Comparison of ENCODE assay signal across 8 mouse cellular contexts in genomic region chr14:55857588-55857987, GRCm38 (mm10). TPM values are rescaled to one million over a fixed set of nuclear protein-coding genes. Genes with fewer than 3 reads are reported as not detected.
A peak's percentile ranks its signal among the peaks of the same experiment; 100 is the strongest.
DNase-seq lines count a peak whose midpoint lies in the region; ATAC-seq and TF ChIP-seq lines count a peak whose summit lies in the region.

No protein-coding gene starts in this region.

- intact Hi-C loops in heart, adult 2 months (cut with DNase I): no loop called here

- 0 out of 2 replicates have a peak, but pooled peaks have one; percentile 19 for TF ChIP-seq POLR2A in heart, adult 2 months (IDR thresholded peaks at IDR 0.05; ENCODE audit: insufficient read depth, low read depth, low read length)
- no peak for TF ChIP-seq POLR2A in cerebellum, adult 2 months (IDR thresholded peaks at IDR 0.05; ENCODE audit: borderline replicate concordance, insufficient read depth, low read length)

- H3K4me1 ChIP-seq in heart, adult 2 months (ENCODE audit: control insufficient read depth, insufficient read depth, low read length): peaks cover 11% of the 10 kb centered on the region
- H3K4me1 ChIP-seq in embryonic facial prominence, embryonic 11.5 days (ENCODE audit: control insufficient read depth, insufficient read depth, low read length): peaks cover 11% of the 10 kb centered on the region
- peaks cover 74% of the 10 kb centered on the region for H3K4me1 ChIP-seq in hindbrain, embryonic 13.5 days (replicated peaks)
- no peaks in the 10 kb centered on the region; the same call in 1 of the 2 replicates for H3K4me1 ChIP-seq in cerebellum, adult 2 months (ENCODE audit: control insufficient read depth, insufficient read depth, low read length)

- H3K27ac ChIP-seq in heart, adult 2 months: peak overlapping the region; percentile 12; the same call in 1 of the 2 replicates
- H3K27ac ChIP-seq in embryonic facial prominence, embryonic 11.5 days (replicated peaks; ENCODE audit: low read depth, low read length): no peak overlapping the region
- H3K27ac ChIP-seq in hindbrain, embryonic 13.5 days: no peak overlapping the region
- no peak overlapping the region for H3K27ac ChIP-seq in cerebellum, adult 2 months (ENCODE audit: insufficient read depth, low read length)

- 0 out of 2 replicates have a peak, but pooled peaks cover 3% of the 10 kb centered on the region for H3K79me2 ChIP-seq in heart, adult 2 months (replicated peaks; ENCODE audit: control insufficient read depth, insufficient read depth, low read length)

- H3K9ac ChIP-seq in heart, adult 2 months (ENCODE audit: low read depth, low read length): peak overlapping the region; percentile 14; the same call in 1 of the 2 replicates
- H3K9ac ChIP-seq in embryonic facial prominence, embryonic 11.5 days (replicated peaks; ENCODE audit: low read length): no peak overlapping the region
- 0 out of 2 replicates have a peak overlapping the region, but pooled peaks have one; percentile 43 for H3K9ac ChIP-seq in hindbrain, embryonic 13.5 days

- no peak for TF ChIP-seq CTCF in heart, adult 2 months (IDR thresholded peaks at IDR 0.05)
- TF ChIP-seq CTCF in cerebellum, adult 2 months (IDR thresholded peaks at IDR 0.05; ENCODE audit: borderline replicate concordance, insufficient read depth, low read depth, low read length): no peak

- H3K4me2 ChIP-seq in embryonic facial prominence, embryonic 11.5 days (ENCODE audit: low read depth, low read length): peak overlapping the region; percentile 22
- peak overlapping the region; percentile 29 for H3K4me2 ChIP-seq in hindbrain, embryonic 13.5 days

- WGBS in heart, adult 2 months: 36% methylated on average over 4 of the region's 4 CpGs
- 36% methylated on average over 4 of the region's 4 CpGs for WGBS in embryonic facial prominence, embryonic 11.5 days
- 77% methylated on average over 4 of the region's 4 CpGs for WGBS in hindbrain, embryonic 13.5 days
- WGBS in cerebellum, adult 2 months: 77% methylated on average over 4 of the region's 4 CpGs

- ATAC-seq in embryonic facial prominence, embryonic 11.5 days (replicated peaks; ENCODE audit: insufficient number of reproducible peaks, low FRiP score, low TSS enrichment, low read depth): no peak
- no peak for ATAC-seq in hindbrain, embryonic 13.5 days (ENCODE audit: low FRiP score)

- no peak for TF ChIP-seq EP300 in heart, adult 2 months (IDR thresholded peaks at IDR 0.05; ENCODE audit: insufficient read depth, low read depth, low read length)

- H3K27me3 ChIP-seq in heart, adult 2 months (ENCODE audit: control insufficient read depth, insufficient read depth, low read length): no peaks in the 10 kb centered on the region
- H3K27me3 ChIP-seq in embryonic facial prominence, embryonic 11.5 days (ENCODE audit: control insufficient read depth, insufficient read depth, low read length): no peaks in the 10 kb centered on the region
- H3K27me3 ChIP-seq in hindbrain, embryonic 13.5 days: no peaks in the 10 kb centered on the region
- H3K27me3 ChIP-seq in cerebellum, adult 2 months (ENCODE audit: control insufficient read depth, insufficient read depth, low read length): no peaks in the 10 kb centered on the region

- no peaks in the 10 kb centered on the region for H3K36me3 ChIP-seq in heart, adult 2 months (ENCODE audit: control insufficient read depth, insufficient read depth, low read length)
- no peaks in the 10 kb centered on the region for H3K36me3 ChIP-seq in embryonic facial prominence, embryonic 11.5 days (replicated peaks; ENCODE audit: control insufficient read depth, insufficient read depth, low read depth, low read length)
- H3K36me3 ChIP-seq in hindbrain, embryonic 13.5 days: no peaks in the 10 kb centered on the region

- no peak for DNase-seq in heart, adult 2 months
- DNase-seq in heart, postnatal 4 days: no peak
- no peak for DNase-seq in embryonic facial prominence, embryonic 11.5 days (ENCODE audit: low spot score)
- peak; percentile 26 for DNase-seq in lung, postnatal 14 days
- no peak for DNase-seq in cerebellum, adult 2 months
- no peak for DNase-seq in left cerebral cortex, adult 8-10 months (ENCODE audit: low spot score in 2 of 2)
- no peak for DNase-seq in thymus, postnatal 10 days (ENCODE audit: low spot score in 2 of 2)

- no peaks in the 10 kb centered on the region for H3K9me3 ChIP-seq in embryonic facial prominence, embryonic 11.5 days (replicated peaks; ENCODE audit: control insufficient read depth, low read length)
- no peaks in the 10 kb centered on the region for H3K9me3 ChIP-seq in hindbrain, embryonic 13.5 days

- H3K4me3 ChIP-seq in heart, adult 2 months: peak overlapping the region; percentile 20; the same call in 1 of the 2 replicates
- no peak overlapping the region for H3K4me3 ChIP-seq in embryonic facial prominence, embryonic 11.5 days (ENCODE audit: low read depth, low read length)
- H3K4me3 ChIP-seq in hindbrain, embryonic 13.5 days: 0 out of 2 replicates have a peak overlapping the region, but pooled peaks have one; percentile 2
- no peak overlapping the region for H3K4me3 ChIP-seq in cerebellum, adult 2 months (replicated peaks; ENCODE audit: insufficient read depth, low read depth, low read length)

RNA-seq across cellular contexts. Expression of gene Nynrin, which starts 3.8 kb away (rescaled TPM):
- 1 to 10 TPM; 6.2 to 6.8 TPM for total RNA-seq in heart, adult 2 months (2021)
- polyA plus RNA-seq in heart, adult 2 months (2012; rRNA removed): 3.5 and 3.8 TPM in 2 replicates
- total RNA-seq in heart, postnatal 4 days (2021): 10 to 100 TPM; 36.0 to 36.3 TPM
- 13.6 and 19.4 TPM in 2 replicates for polyA plus RNA-seq in embryonic facial prominence, embryonic 11.5 days (2014; fragmentation: Nextera tagmentation; extraction: Ambion mirVana)
- polyA plus RNA-seq in hindbrain, embryonic 13.5 days (2015; fragmentation: Nextera tagmentation; extraction: Ambion mirVana): 11.7 and 11.9 TPM in 2 replicates
- polyA plus RNA-seq in cerebellum, adult 2 months (2012; rRNA removed): 4.5 and 4.8 TPM in 2 replicates
- total RNA-seq in left cerebral cortex, adult 8-10 months (2022): 10 to 100 TPM in 2 of 4 experiments, 1 to 10 TPM in 2; 7.3 to 13.3 (median 11.3) TPM

RNA-seq across cellular contexts. Expression of gene Cbln3, which starts 26.6 kb away (rescaled TPM):
- under 1 TPM in 1 of 2 experiments, not detected in 1; 0.18 TPM for total RNA-seq in heart, adult 2 months (2021)
- 0.06 TPM in 2 replicates for polyA plus RNA-seq in heart, adult 2 months (2012; rRNA removed)
- under 1 TPM; 0.62 to 0.65 TPM for total RNA-seq in heart, postnatal 4 days (2021)
- polyA plus RNA-seq in embryonic facial prominence, embryonic 11.5 days (2014; fragmentation: Nextera tagmentation; extraction: Ambion mirVana): 0.07 and 0.17 TPM in 2 replicates
- 0.14 and 0.27 TPM in 2 replicates for polyA plus RNA-seq in hindbrain, embryonic 13.5 days (2015; fragmentation: Nextera tagmentation; extraction: Ambion mirVana)
- 534 and 635 TPM in 2 replicates for polyA plus RNA-seq in cerebellum, adult 2 months (2012; rRNA removed)
- total RNA-seq in left cerebral cortex, adult 8-10 months (2022): under 1 TPM; 0.09 to 0.52 (median 0.23) TPM

RNA-seq across cellular contexts. Expression of gene Khnyn, which starts 27.2 kb away (rescaled TPM):
- total RNA-seq in heart, adult 2 months (2021): 10 to 100 TPM in 1 of 2 experiments, 1 to 10 TPM in 1; 8.8 to 11.6 TPM
- polyA plus RNA-seq in heart, adult 2 months (2012; rRNA removed): 9.3 and 13.3 TPM in 2 replicates
- 10 to 100 TPM; 11.6 to 12.0 TPM for total RNA-seq in heart, postnatal 4 days (2021)
- polyA plus RNA-seq in embryonic facial prominence, embryonic 11.5 days (2014; fragmentation: Nextera tagmentation; extraction: Ambion mirVana): 10.4 and 11.9 TPM in 2 replicates
- 10.0 and 11.1 TPM in 2 replicates for polyA plus RNA-seq in hindbrain, embryonic 13.5 days (2015; fragmentation: Nextera tagmentation; extraction: Ambion mirVana)
- polyA plus RNA-seq in cerebellum, adult 2 months (2012; rRNA removed): 47.4 and 52.8 TPM in 2 replicates
- total RNA-seq in left cerebral cortex, adult 8-10 months (2022): 10 to 100 TPM; 12.7 to 15.8 (median 13.0) TPM

RNA-seq across cellular contexts. Expression of gene Nfatc4, which starts 34.6 kb away (rescaled TPM):
- 1 to 10 TPM; 3.6 to 5.1 TPM for total RNA-seq in heart, adult 2 months (2021)
- 6.0 and 7.3 TPM in 2 replicates for polyA plus RNA-seq in heart, adult 2 months (2012; rRNA removed)
- total RNA-seq in heart, postnatal 4 days (2021): 10 to 100 TPM; 12.7 to 13.3 TPM
- 53.7 and 61.6 TPM in 2 replicates for polyA plus RNA-seq in embryonic facial prominence, embryonic 11.5 days (2014; fragmentation: Nextera tagmentation; extraction: Ambion mirVana)
- polyA plus RNA-seq in hindbrain, embryonic 13.5 days (2015; fragmentation: Nextera tagmentation; extraction: Ambion mirVana): 10.8 and 12.0 TPM in 2 replicates
- polyA plus RNA-seq in cerebellum, adult 2 months (2012; rRNA removed): 1.5 and 1.7 TPM in 2 replicates
- total RNA-seq in left cerebral cortex, adult 8-10 months (2022): 1 to 10 TPM; 1.0 to 2.7 (median 2.1) TPM

RNA-seq across cellular contexts. Expression of gene Sdr39u1, which starts 42.5 kb away (rescaled TPM):
- total RNA-seq in heart, adult 2 months (2021): 100 to 1,000 TPM; 112 to 127 TPM
- 142 and 156 TPM in 2 replicates for polyA plus RNA-seq in heart, adult 2 months (2012; rRNA removed)
- 10 to 100 TPM; 57.0 to 61.3 TPM for total RNA-seq in heart, postnatal 4 days (2021)
- 55.7 and 59.4 TPM in 2 replicates for polyA plus RNA-seq in embryonic facial prominence, embryonic 11.5 days (2014; fragmentation: Nextera tagmentation; extraction: Ambion mirVana)
- polyA plus RNA-seq in hindbrain, embryonic 13.5 days (2015; fragmentation: Nextera tagmentation; extraction: Ambion mirVana): 115 and 124 TPM in 2 replicates
- polyA plus RNA-seq in cerebellum, adult 2 months (2012; rRNA removed): 214 and 218 TPM in 2 replicates
- 100 to 1,000 TPM; 101 to 123 (median 111) TPM for total RNA-seq in left cerebral cortex, adult 8-10 months (2022)

Comparison
In these comparisons a context has a peak if more than half of its experiments do, and no peak if none do; other contexts are left out.
1. H3K4me3 ChIP-seq: peak in heart, adult 2 months (single experiment) and hindbrain, embryonic 13.5 days (single experiment); none in embryonic facial prominence, embryonic 11.5 days (single experiment) and cerebellum, adult 2 months (single experiment).
2. RNA of gene Cbln3, which starts 26.6 kb away (polyA plus RNA-seq): 534 to 635 TPM in cerebellum, adult 2 months; 0.14 to 0.27 TPM in hindbrain, embryonic 13.5 days, 0.07 to 0.17 TPM in embryonic facial prominence, embryonic 11.5 days and 0.06 TPM in heart, adult 2 months; every median in the first group is over 100 times any median in the second.